Mouse (Mus musculus): Measurements from ENCODE around the gene Tnfrsf12a.
A peak's percentile ranks its signal among the peaks of the same experiment; 100 is the strongest.

DNA sequence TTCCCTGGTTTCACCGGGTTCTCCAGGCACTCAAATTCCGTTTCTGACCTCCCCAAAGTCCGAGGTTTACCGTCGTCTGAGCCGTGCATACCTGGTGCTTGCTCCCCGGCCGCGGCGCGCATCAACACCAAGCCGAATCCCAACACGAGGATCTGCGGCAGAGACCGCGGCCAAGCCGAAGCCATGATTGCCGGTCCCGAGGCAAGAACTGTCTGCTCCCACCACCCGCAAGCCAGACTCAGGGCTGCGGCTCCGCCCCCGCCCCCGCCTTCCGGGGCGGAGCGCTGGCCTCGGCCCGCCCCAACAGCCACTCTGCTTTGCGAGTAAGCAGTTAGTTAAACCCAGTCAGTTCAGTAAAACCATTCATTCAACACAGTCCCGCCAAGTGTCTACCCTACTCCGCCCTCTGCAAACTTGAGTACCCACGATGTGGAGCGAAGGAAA, at the start of gene Tnfrsf12a:
- TF ChIP-seq POLR2A (IDR thresholded peaks at IDR 0.05; ENCODE audit: low read depth, low read length) (peak; percentile 95), CTCF (conservative IDR thresholded peaks at IDR 0.05; ENCODE audit: insufficient read depth, insufficient read length, low read depth, low read length) (no peak)
